9 mouse cellular contexts compared by ENCODE assay signal in the genomic region with DNA sequence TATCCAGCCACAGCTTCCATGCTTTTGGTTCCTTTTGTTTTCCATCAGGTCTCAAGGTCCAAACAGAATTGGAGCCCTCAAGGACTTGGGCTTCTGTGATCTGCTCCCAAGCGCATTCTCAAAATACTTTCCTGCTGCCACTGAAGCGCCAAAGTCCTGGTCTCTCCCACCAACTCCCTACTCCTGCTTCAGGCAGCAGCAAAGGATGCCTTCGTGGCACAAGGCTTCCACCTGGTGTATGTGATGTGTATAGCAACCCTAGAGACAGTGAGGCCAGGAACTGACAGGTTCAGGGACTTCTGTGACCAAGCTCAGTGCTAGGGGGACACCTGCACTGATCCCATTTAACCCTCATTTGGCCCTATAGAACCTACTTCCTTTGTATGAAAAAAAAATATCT. TPM values are rescaled to one million over a fixed set of nuclear protein-coding genes. Genes with fewer than 3 reads are reported as not detected.
DNase-seq lines count a peak whose midpoint lies in the region; ATAC-seq lines count a peak whose summit lies in the region.
"Had no signal": no experiment of that assay in that cellular context is flagged by ENCODE, and none has a peak within 500 bp of the region (broad histone marks: within the 10 kb centered on the region; RNA-seq: fewer than 3 reads in every experiment).

No protein-coding gene starts in this region.

- 11% methylated on average over 3 of the region's 3 CpGs for WGBS in embryonic facial prominence, embryonic 14.5 days
- 10% methylated on average over 3 of the region's 3 CpGs for WGBS in midbrain, embryonic 16.5 days

- no peaks in the 10 kb centered on the region for H3K4me1 ChIP-seq in embryonic facial prominence, embryonic 14.5 days (ENCODE audit: control insufficient read depth, insufficient read depth, low read length)
- H3K4me1 ChIP-seq in midbrain, embryonic 16.5 days (ENCODE audit: control insufficient read depth, insufficient read depth, low read length) = peaks cover 9% of the 10 kb centered on the region

- H3K36me3 ChIP-seq in embryonic facial prominence, embryonic 14.5 days (ENCODE audit: control insufficient read depth, insufficient read depth, low read length) = no peaks in the 10 kb centered on the region
- H3K36me3 ChIP-seq in midbrain, embryonic 16.5 days (ENCODE audit: control insufficient read depth, insufficient read depth, low read length) = no peaks in the 10 kb centered on the region
- H3K36me3 ChIP-seq: midbrain, embryonic 12.5 days had no signal

- DNase-seq in adrenal gland, adult (ENCODE audit: inconsistent age in 2 of 2, low spot score in 1 of 2) = peak; percentile 29 to 69
- DNase-seq in adrenal gland, postnatal 4 days (ENCODE audit: low spot score in 2 of 2) = no peak
- peak; percentile 11 for DNase-seq in ovary, postnatal 10 days (ENCODE audit: low spot score)
- no peak for DNase-seq in ovary, adult 18-20 months (ENCODE audit: low spot score)
- peak; percentile 52 for DNase-seq in embryonic facial prominence, embryonic 14.5 days (ENCODE audit: low spot score)
- peak; percentile 50 for DNase-seq in layer of hippocampus, adult 9-10 months (ENCODE audit: low spot score)

- ATAC-seq in embryonic facial prominence, embryonic 14.5 days (ENCODE audit: low read depth) = peak; percentile 50; the same call in 1 of the 2 replicates
- ATAC-seq in midbrain, embryonic 16.5 days = peak; percentile 40; the same call in 1 of the 2 replicates
- ATAC-seq in megakaryocyte, adult 5-6 weeks (ENCODE audit: poor library complexity, severe bottlenecking) = no peak

- H3K4me2 ChIP-seq in embryonic facial prominence, embryonic 14.5 days (ENCODE audit: low read depth, low read length) = no peak overlapping the region
- no peak overlapping the region for H3K4me2 ChIP-seq in midbrain, embryonic 16.5 days (ENCODE audit: low read length)
- H3K4me2 ChIP-seq: midbrain, embryonic 12.5 days had no signal

- H3K4me3 ChIP-seq in embryonic facial prominence, embryonic 14.5 days (ENCODE audit: low read depth, low read length) = no peak overlapping the region
- H3K4me3 ChIP-seq in midbrain, embryonic 16.5 days (ENCODE audit: low read depth, low read length) = no peak overlapping the region
- H3K4me3 ChIP-seq: midbrain, embryonic 12.5 days had no signal

- H3K9me3 ChIP-seq in embryonic facial prominence, embryonic 14.5 days (ENCODE audit: control insufficient read depth, low read length) = no peaks in the 10 kb centered on the region
- H3K9me3 ChIP-seq in midbrain, embryonic 16.5 days (replicated peaks; ENCODE audit: control insufficient read depth, low read length, poor library complexity, severe bottlenecking) = no peaks in the 10 kb centered on the region; the same call in 1 of the 2 replicates
- H3K9me3 ChIP-seq: midbrain, embryonic 12.5 days had no signal

- H3K27me3 ChIP-seq in embryonic facial prominence, embryonic 14.5 days (replicated peaks; ENCODE audit: control insufficient read depth, insufficient read depth, low read length) = no peaks in the 10 kb centered on the region; the same call in 1 of the 2 replicates
- peaks cover 3% of the 10 kb centered on the region; the same call in 1 of the 2 replicates for H3K27me3 ChIP-seq in midbrain, embryonic 16.5 days (ENCODE audit: control insufficient read depth, insufficient read depth, low read depth, low read length)

- H3K9ac ChIP-seq in embryonic facial prominence, embryonic 14.5 days (ENCODE audit: low read depth, low read length) = no peak overlapping the region
- no peak overlapping the region for H3K9ac ChIP-seq in midbrain, embryonic 16.5 days (ENCODE audit: low read depth, low read length)
- H3K9ac ChIP-seq: midbrain, embryonic 12.5 days had no signal

- H3K27ac ChIP-seq in embryonic facial prominence, embryonic 14.5 days (replicated peaks; ENCODE audit: low read depth, low read length) = no peak overlapping the region
- no peak overlapping the region for H3K27ac ChIP-seq in midbrain, embryonic 16.5 days (ENCODE audit: low read length)
- H3K27ac ChIP-seq: midbrain, embryonic 12.5 days had no signal

RNA-seq across cellular contexts. Expression of a gene that starts 54.0 kb away (rescaled TPM):
- total RNA-seq in adrenal gland, postnatal 4 days (2021) = 1 to 10 TPM; 1.2 to 2.1 TPM
- polyA plus RNA-seq in embryonic facial prominence, embryonic 14.5 days (2014; fragmentation: Nextera tagmentation; extraction: Ambion mirVana) = 0.21 TPM in 1 of 2 replicates, not detected in the other
- polyA plus RNA-seq in midbrain, embryonic 16.5 days (2015; fragmentation: Nextera tagmentation; extraction: Ambion mirVana) = 1.5 and 1.8 TPM in 2 replicates
- total RNA-seq in megakaryocyte, adult 5-6 weeks (2015) = 0.23 and 0.78 TPM in 2 replicates
- total RNA-seq in megakaryocyte, adult 5-6 weeks (2017) = 1.1 TPM in 1 of 2 replicates, not detected in the other

Comparison
In these comparisons a context has a peak if more than half of its experiments do, and no peak if none do; other contexts are left out.
1. DNase-seq: peak in adrenal gland, adult (2 of 2), ovary, postnatal 10 days (single experiment), embryonic facial prominence, embryonic 14.5 days (single experiment) and layer of hippocampus, adult 9-10 months (single experiment); none in adrenal gland, postnatal 4 days (0 of 2) and ovary, adult 18-20 months (single experiment).